Mouse (Mus musculus): ENCODE measurements around the gene Ppp1r36.
"Not testable (repeated sequence)": the region's sequence is repeated elsewhere in the genome, so short reads cannot be mapped to it uniquely, and the experiment has no call there.

Ppp1r36 gene

DNA sequence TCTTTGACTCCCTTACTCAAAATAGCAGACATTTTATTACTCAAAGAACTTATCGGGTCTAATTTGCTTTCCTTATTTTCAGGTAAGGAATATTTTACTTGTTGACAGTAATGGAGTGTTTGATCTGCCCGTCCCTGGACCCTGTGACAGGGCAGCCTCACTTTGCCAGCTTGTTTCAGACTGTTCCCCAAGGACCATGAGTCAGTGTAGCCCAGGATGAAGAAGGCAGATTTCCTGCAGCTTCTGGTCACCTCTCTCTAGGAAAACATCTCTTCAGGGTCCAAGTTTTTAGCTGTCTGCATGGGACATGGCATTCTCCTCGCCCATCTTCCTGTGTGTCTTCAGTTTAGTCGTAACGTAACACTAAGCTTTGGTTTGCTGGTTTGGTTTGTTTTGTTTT lies 20.1 kb upstream of the Ppp1r36 start:
- peak; percentile 22 for DNase-seq (ENCODE audit: low spot score)

DNA sequence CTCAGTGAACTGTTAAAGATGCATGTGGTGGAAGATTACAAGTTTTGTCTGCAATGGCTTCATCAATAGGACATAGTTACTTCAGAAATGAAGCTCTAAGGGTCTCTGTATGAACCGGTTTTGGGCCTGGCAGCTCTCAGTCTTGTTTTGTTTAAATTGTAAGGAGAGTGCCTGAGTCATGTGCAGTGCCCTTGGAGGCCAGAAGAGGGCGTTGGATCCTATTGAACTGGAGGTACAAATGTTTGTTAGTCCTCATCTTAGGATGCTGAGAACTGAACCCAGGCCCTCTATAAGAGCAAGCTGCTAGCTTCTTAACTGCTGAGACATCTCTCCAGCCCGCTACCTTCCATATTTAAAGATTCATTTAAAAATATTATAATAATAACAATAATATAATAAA lies 15.7 kb upstream of the Ppp1r36 start:
- no peak for DNase-seq (ENCODE audit: low spot score)

DNA sequence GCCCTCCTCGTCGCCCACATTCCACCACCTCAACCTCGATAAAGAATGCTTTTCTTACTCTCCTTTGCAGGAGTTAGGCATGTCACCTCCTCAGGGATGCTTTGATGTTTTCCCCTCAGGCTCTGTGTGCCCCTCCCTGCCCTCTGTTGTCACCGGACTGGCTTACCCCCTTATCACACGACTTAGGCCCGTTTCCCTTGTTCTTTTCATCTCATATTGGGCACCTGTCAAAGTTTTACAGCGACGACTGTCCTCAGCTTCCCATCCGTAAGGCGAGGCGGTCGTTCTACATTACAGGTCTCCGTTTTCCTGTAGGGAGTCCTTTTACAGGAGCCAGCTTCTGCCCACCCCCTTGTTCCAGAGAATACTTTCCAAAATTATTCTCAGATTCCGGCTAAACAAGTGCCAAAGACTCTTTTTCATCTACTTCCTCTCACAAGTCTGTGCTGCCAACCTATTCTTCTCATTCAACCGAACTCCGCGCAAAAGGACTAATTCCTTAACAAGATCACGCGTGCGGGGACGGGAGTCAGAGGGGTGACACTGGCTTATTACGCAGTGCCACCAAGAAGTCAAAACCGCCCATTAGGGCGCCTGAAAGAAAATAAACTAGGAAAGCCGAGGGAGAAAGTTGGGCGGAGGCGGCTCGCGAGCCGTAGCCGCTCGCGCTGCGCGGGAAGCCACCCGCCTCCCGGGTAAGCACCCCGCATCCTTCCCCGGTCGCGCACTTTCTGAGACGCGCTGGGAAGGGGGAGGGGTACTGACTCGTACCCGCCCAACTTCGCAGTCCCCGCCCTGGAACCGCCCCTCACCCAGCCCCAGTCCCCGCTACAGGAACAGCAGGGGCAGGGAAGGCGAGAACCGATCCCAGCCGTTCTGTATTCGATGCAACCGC lies 14.1 kb upstream of the Ppp1r36 start:
- DNase-seq (ENCODE audit: low spot score), result peak; percentile 87

DNA sequence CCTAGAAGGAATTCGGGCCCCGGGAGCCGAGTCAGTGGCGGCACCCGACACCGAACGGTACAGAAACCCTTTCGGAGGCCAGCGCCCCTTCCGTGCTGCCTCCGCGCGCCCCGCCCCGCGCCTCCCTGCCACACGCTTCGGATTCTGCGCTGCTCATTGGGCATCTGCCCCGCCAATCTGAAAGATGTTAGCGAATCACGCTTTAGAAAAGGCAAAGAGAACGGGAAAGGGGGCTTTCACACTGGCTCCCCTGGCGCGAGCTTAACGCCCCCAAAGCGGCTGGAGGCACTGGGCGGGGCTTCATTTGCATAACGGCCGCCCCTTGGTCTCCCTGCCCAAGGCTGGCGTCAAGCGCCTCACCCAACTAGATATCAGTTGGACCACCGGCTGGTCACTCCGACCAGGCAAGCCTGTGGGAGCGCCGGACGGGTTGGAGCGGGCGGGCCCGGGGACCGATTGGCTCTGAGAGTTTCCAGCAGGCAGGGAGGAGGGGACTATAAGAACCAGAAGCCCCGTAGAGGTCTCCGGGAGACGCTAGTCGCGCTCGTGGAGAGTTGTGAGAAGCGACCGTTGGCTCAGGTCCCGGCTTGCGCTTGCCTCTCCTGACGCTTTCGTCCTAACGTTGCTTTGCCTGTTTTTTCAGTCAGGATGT lies 13.3 kb upstream of the Ppp1r36 start, which contains the start of gene Hspa2:
TSS of gene Hspa2 (plus strand) at position 291 of the 652 bp plus-strand sequence.
- peak; percentile 100 for DNase-seq (ENCODE audit: low spot score)

DNA sequence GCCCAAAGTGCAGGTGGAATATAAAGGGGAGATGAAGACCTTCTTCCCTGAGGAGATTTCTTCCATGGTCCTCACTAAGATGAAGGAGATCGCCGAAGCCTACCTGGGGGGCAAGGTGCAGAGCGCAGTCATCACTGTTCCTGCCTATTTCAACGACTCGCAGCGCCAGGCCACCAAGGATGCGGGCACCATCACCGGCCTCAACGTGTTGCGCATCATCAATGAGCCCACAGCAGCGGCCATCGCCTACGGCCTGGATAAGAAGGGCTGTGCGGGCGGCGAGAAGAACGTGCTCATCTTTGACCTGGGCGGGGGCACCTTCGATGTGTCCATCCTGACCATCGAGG lies 12.5 kb upstream of the Ppp1r36 start:
- no peak for DNase-seq (ENCODE audit: low spot score)

DNA sequence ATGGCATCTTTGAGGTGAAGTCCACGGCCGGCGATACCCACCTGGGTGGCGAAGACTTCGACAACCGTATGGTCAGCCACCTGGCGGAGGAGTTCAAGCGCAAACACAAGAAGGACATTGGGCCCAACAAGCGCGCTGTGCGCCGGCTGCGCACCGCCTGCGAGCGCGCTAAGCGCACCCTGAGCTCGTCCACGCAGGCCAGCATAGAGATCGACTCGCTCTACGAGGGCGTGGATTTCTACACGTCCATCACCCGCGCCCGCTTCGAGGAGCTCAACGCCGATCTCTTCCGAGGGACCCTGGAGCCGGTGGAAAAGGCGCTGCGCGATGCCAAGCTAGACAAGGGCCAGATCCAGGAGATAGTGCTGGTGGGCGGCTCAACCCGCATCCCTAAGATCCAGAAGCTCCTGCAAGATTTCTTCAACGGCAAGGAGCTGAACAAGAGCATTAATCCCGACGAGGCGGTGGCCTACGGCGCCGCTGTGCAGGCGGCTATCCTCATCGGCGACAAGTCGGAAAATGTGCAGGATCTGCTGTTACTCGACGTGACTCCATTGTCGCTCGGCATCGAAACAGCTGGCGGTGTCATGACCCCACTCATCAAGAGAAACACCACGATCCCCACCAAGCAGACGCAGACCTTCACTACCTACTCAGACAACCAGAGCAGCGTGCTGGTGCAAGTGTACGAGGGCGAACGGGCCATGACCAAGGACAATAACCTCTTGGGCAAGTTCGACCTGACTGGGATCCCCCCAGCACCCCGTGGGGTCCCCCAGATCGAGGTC lies 12.0 kb upstream of the Ppp1r36 start:
- DNase-seq (ENCODE audit: low spot score), result no peak

DNA sequence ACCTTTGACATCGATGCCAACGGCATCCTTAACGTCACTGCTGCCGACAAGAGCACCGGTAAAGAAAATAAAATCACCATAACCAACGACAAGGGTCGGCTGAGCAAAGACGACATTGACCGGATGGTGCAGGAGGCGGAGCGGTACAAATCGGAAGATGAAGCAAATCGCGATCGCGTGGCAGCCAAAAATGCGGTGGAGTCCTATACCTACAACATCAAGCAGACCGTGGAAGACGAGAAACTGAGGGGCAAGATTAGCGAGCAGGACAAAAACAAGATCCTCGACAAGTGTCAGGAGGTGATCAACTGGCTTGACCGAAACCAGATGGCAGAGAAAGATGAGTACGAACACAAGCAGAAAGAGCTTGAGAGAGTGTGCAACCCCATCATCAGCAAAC lies 11.4 kb upstream of the Ppp1r36 start:
- DNase-seq (ENCODE audit: low spot score), result no peak

DNA sequence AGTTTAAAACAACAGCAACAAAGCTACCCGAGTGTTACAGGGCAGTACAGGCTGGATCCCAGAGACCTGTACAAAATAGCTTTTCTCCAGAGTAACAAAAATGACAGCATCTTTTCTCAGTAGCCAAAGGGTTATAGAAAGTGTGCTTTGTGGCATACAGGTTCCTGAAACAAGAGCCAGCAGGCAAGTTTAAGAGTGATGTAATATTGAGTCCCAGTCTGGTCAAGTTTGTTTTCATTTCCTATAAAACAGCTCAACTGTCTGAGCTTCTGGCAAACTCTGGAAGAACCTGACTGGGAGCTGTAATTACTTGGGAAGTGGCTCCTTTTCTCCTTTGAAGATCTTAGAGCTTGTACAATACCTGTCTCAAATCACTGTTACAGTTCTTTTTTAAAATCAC lies 10.2 kb upstream of the Ppp1r36 start:
- DNase-seq (ENCODE audit: low spot score), result no peak

DNA sequence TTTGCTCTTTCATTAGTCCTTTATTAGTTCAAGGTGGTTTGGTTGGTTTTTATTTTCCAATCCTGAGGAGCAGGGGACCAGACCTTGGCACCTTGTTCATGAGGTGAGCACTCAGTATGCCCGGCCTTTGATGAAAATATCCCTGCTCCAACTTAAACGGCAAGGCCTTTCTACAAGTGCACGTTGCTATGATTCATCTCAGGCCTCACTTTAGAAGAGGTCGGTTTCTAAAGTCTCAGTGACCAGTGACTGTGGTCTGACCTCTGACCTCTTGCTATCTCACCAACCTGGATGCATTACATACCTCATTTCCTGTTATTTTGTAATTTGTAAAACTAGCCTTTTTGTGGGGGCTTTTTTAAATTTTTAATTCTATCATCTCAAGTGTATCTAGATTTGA lies 8.2 kb upstream of the Ppp1r36 start:
- no peak for DNase-seq (ENCODE audit: low spot score)

DNA sequence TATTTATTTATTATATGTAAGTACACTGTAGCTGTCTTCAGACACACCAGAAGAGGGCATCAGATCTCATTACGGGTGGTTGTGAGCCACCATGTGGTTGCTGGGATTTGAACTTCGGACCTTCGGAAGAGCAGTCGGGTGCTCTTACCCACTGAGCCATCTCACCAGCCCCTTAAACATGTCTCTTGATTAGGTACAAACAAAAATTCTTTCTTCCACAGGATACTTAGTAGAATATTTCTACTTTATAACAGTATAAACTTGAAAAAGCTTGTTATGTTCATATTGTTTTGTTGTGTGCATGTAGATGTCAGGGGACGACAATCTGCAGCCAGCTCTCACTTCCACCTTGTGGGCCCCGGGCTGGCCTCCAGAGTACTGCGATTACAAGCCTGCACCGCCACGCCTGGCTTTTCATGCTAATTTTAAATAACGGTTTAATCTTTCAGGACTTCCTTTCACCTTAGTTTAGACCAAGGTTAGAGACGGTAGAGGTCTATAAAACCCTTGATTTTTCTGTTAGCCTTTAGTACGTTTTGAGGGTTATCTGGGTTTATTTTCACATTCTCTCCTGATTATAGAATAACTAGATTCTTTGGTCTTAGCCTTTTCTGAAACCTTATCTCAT lies 1.8 kb upstream of the Ppp1r36 start:
- DNase-seq (ENCODE audit: low spot score), result no peak

DNA sequence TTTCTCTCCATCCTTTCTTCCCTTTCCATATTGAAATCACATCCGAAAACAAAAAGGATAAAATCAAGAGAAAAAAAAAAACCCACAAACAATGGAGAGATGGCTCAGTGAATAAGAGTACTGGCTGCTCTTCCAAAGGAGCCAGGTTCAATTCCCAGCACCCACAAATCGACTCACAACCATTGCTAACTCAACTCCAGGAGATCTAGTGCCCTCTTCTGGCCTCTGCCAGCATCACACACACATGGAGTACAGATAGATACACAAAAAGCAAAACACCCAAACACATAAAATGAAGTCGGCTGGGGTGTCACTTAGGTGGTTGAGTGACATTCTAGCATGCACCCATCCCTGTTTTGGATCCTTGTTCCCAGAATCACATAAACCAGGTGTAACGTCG lies 1.0 kb downstream of the Ppp1r36 start:
- no peak for DNase-seq (ENCODE audit: low spot score)

DNA sequence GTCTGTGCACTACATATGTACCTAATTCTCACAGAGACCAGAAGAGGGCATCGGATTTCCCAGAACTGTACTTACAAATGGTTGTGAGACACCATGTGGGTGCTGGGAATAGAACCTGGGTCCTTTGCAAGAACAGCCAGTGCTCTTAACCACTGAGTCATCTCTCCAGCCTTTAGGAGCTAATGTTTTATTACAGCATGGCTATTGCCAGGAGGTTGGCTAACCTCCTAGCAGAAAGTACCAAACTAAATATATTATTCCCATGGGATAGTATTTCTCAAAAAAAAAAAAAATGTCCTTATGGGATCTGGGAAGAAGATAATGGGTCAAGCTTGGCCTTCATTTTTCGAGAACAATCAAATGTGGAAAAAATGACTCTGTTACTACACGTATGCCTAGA lies 7.9 kb downstream of the Ppp1r36 start:
- no peak for DNase-seq (ENCODE audit: low spot score)

DNA sequence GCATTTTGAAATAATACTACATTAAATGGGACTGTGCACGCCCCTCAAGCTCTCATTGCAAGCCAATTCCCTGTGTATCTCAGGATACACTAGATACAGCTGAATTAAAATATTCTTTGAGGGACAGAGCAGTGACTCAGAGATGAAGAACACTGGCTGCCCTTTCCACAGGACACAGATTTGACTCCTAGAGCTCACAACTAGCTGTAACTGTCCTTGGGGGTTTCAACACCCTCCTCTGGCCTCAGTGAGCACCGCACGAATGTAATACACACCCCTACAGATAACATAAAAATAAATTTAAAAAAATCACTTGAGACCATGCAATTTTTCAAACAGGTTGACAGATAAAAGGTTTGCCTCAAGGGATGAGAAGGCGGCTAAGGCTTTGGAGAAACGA lies 10.2 kb downstream of the Ppp1r36 start:
- DNase-seq (ENCODE audit: low spot score), result no peak

DNA sequence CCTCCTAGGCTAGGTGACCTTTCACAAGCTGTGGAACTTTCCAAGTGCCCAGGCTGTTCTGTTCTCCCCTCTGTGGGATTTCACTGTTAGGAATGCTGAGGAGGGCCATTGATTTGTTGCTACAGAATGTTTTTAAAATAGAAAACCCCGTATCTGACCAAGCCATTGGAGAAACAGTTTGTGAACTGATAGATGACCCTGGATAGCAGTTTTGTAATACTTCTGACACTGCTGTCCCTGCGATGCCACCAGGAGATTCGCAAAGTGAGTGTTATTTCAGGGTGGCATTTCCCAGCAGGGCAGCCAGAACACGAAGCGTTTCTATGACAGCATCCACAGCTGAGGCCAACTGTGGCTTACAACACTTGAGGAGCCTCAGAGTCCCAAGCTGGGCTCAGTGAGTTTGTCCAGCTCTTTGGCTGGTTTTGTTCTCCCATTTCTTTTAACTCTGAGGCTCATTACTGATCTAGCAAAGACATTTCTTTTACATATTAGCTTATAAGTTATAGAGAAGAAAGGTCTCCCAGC lies 13.6 kb downstream of the Ppp1r36 start:
- no peak for DNase-seq (ENCODE audit: low spot score)

DNA sequence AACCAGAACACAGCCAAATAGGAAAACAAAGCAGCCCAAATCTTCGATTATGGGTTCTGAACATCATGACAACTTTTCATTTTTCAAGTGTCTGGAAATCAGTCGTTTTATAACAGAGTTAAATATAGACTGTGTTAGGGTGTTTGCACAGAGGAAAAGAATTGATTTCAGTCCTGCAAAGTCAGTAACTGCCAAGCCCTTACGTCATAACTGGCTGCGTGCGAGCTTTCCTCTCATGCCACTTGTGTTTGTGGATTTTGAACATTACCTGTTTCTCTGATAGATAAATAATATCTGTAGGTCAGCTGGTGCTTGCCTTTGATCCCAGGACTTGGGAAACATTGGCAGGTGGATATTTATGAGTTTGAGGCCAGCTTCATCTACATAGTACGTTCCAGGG lies 14.1 kb downstream of the Ppp1r36 start:
- no peak for DNase-seq (ENCODE audit: low spot score)

DNA sequence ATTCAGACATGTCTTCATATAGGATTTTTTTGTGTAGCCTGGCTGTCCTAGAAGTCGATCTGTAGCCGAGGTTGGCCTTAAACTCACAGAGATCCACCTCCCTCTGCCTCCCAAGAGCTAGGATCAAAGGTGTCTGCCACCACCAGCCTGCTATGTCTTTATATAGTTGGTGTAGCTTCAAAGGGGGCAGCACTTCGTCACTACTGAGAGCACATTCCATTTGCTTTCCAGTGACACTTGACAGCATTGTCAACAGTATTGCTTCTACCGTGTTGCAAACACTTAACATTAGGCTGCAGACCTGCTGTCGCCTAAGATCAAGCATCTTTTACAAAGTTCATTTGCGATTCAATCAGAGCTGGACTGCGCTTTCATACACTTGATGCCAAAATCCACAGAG lies 16.8 kb downstream of the Ppp1r36 start:
- no peak for DNase-seq (ENCODE audit: low spot score)

DNA sequence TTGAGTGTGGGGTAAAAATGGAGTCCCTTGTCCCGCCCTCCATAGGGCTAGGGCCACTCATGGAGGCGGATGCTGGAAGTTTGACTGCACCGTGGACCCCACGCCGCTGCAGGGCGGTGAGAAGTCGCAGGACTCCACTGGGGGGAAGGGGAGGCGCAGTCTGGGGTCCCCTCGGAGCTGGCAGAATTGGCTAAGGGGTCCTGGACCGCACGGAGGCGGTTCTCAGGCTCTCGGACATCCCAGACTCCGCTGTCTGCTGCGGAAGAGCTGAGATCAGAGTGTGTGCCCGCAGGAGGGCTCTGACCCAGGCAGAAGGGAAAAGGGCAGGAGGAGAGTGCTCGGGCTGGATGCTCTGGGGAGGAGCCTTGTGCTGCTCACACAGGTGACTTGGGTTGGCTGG lies 17.7 kb downstream of the Ppp1r36 start:
- no peak for DNase-seq (ENCODE audit: low spot score)

DNA sequence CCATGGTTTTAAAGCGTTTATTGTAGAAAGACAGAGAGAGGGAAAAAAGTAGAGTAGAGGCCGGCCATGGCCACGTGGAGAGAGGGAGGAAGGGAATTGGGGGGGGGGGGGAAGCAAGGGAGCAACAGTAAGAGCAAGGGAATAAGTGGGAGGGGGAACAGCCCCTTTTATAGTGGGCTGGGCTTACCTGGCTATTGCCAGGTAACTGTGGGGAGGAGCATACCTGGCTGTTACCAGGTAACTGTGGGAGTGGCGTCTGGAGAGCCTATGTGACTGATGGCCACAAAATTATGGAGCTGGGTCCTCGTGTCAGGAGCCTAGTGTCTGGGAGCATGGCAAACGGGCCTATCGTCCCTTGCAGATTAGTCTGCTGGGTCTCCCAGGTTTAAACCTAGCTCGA lies 18.2 kb downstream of the Ppp1r36 start:
- DNase-seq (ENCODE audit: low spot score), result no peak

DNA sequence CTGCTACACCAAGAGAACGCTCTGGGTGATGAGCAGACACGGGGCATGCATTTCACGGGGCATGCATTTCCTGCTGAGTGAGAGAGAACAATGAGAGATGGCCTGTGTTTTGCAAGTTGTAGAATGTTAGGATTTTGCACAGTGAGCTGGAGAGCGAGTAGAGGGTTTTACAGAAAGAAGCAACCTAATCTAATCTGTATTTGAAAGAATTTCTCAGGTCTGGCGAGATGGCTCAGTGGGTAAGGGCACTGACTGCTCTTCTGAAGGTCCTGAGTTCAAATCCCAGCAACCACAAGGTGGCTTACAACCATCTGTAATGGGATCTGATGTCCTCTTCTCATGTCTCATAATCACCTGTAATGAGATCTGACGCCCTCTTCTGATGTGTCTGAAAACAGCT lies 26.1 kb downstream of the Ppp1r36 start:
- DNase-seq (ENCODE audit: low spot score), result not testable (repeated sequence)

DNA sequence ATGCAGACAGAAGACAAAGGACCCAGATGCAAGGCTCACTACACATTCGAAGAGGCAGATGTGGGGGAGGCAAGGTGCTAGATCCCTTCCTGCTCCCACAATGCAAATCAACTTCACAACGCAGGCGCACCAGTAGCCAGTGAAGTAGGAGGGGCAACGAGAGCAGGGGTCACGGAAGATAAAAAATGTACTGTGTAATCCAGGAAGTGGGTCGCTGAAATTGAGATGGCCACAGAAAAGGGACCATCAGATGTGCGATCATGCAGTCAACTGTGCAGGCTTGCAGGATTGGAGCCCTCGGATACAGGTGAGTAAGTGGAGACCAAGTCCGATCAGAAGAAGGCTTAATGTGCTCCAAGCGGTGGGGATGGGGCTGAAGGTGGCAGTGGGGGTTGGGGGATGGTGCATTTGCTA lies 27.0 kb downstream of the Ppp1r36 start:
- peak; percentile 81 for DNase-seq (ENCODE audit: low spot score)

DNA sequence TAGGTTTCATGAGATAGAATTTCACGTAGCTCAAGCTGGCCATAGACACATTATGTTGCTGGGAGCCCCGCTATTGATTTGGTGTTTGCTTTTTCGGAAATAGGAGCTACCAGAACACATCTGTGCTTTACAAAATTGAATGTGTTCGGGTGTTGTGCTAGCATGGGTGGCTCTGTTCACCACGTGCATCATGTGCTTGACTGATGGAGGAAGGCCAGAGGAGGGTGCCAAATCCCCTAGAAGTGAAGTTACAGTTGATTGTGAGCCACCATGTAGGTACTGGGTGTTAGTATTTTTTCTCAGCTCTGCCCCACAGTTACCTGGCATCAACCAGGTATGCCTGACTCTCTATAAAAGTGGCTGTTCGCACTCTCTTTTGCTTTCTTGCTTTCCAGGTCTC lies 27.5 kb downstream of the Ppp1r36 start:
- DNase-seq (ENCODE audit: low spot score), result no peak

DNA sequence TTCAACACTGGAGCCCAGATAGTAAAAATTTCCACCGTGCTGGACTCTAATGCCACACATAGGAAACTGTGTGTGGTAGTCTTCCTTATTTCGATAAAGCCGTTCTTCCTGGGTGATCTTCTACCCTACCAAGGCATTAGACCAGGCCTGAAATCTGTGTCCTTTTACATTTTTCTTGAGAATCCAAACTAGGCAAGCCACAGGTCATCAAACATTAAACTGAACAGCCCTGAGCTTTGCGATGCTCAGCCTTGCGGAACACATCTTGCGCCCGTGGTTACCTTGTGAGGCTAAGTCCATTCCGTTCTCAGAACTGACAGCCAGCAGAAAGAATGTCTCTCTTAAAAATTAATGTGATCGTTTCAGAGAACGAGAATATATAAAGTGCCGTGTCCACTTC lies 28.9 kb downstream of the Ppp1r36 start:
- no peak for DNase-seq (ENCODE audit: low spot score)

Measured in MN1 (cell line).